Mouse (Mus musculus) small intestine, adult 2 months (tissue): ENCODE data around the gene Rps16. TPM values are rescaled to one million over a fixed set of nuclear protein-coding genes. Genes with fewer than 3 reads are reported as not detected.
A peak's percentile ranks its signal among the peaks of the same experiment; 100 is the strongest.

ENCODE experiments used
- H3K27ac ChIP-seq: fragments of 200-500 bp; 2 replicates; pipeline ENCODE4 v1.5.1; 2012; ENCODE audit warnings: low read depth, low read length, control low read depth, inconsistent platforms; ENCODE audit not compliant: insufficient read depth
- H3K27me3 ChIP-seq: fragments of 200-500 bp; 2 replicates; pipeline ENCODE4 v1.6.1; 2012; ENCODE audit warnings: mild to moderate bottlenecking, moderate library complexity, low read length, inconsistent platforms; ENCODE audit not compliant: control insufficient read depth, insufficient read depth
- H3K36me3 ChIP-seq: fragments of 200-500 bp; 2 replicates; pipeline ENCODE4 v1.6.1; 2012; ENCODE audit warnings: mild to moderate bottlenecking, low read length, control low read depth, inconsistent platforms; ENCODE audit not compliant: control insufficient read depth, insufficient read depth
- H3K4me1 ChIP-seq: fragments of 200-500 bp; 2 replicates; pipeline ENCODE4 v1.6.1; 2012; ENCODE audit warnings: low read length, inconsistent platforms, mixed read lengths; ENCODE audit not compliant: control insufficient read depth, insufficient read depth, insufficient read length
- H3K4me3 ChIP-seq: fragments of 200-500 bp; 2 replicates; pipeline ENCODE4 v1.5.1; 2012; ENCODE audit warnings: low read depth, mild to moderate bottlenecking, control low read depth, inconsistent platforms, low read length, moderate library complexity
- CTCF ChIP-seq: fragments of 200-500 bp; IDR thresholded peaks from 2 replicates; pipeline ENCODE4 v1.5.1; 2012; ENCODE audit warnings: low read depth, mild to moderate bottlenecking, control low read depth, inconsistent platforms, low read length, moderate library complexity, mixed read lengths; ENCODE audit not compliant: insufficient replicate concordance, insufficient read length; ENCODE audit errors: extremely low read depth
- POLR2A ChIP-seq: fragments of 200-500 bp; IDR thresholded peaks from 2 replicates; pipeline ENCODE4 v1.6.1; 2012; ENCODE audit warnings: low read depth, mild to moderate bottlenecking, control low read depth, inconsistent platforms, low read length, moderate library complexity
- WGBS: fragments of 180-500 bp; shearing (Covaris S2); methylation state at CpG from one replicate; pipeline ENCODE4 v1.1.7; 2018; 5-methylcytosine and 5-hydroxymethylcytosine counted together
- polyA plus RNA-seq: library from polyadenylated mRNA; depleted of rRNA; stranded (reverse); fragments of >200 nt; gene quantifications from 2 replicates; pipeline ENCODE4 v1.2.3, GENCODE M21; 2012; rRNA removed

The Rps16 gene
- polyA plus RNA-seq, 1 experiment: 996 TPM

DNA sequence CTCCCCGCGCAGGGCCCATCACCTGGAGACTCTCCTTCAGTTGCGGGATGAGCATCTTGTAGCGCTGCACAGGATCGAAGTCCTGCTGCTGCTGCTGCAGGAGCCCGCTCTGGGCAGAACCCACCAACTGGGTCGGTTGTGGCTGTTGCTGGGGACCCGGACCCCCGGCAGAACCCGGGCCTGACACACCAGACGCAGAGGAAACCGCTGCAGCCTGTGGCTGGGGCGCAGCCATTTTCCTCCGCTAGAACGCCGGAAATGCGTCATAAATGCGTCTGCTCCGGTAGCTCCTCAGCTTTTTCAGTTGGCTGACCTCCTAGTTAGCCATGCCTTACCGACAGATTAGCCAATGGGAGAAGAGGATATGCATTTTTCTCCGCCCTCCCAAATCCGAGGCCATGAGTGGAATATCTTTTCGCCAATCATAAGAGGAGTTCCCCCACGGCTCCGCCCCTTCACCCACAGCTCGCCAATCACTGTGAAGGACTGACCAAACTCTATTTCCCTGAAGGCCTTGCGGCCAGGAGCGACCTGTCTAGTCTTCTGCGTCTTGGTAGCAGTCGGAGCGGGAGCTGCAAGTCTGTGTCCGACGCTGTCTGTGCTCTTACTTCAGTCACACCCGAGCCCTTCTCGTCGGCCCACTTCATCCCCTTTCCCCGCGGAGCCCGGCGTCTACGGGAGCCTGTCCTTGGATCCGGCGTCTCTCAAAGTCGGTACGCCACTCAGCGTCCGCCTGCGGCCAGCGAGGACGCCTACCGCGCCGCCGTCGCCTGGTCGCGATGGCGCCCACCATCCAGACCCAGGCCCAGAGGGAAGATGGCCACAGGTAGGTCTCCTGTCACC is 42.2 kb downstream of the Rps16 start, which contains the start of the genes Med29 and Paf1:
Gene Med29, minus strand, starts transcription at position 280 of the 843 bp plus-strand sequence.
Gene Paf1, plus strand, starts transcription at position 523 of the 843 bp plus-strand sequence.
- Histone ChIP-seq H3K4me3 (peak within 1 kb of the TSS; percentile 97), H3K4me1 (peaks cover 8% of the 10 kb centered on the region; the same call in 1 of the 2 replicates), H3K27ac (peak within 1 kb of the TSS; percentile 57), H3K27me3 (no peaks in the 10 kb centered on the region), H3K36me3 (peaks cover 25% of the 10 kb centered on the region)
- TF ChIP-seq CTCF (no peak), POLR2A (peak; percentile 95)
- under 1% methylated on average over 58 of the region's 58 CpGs for WGBS

DNA sequence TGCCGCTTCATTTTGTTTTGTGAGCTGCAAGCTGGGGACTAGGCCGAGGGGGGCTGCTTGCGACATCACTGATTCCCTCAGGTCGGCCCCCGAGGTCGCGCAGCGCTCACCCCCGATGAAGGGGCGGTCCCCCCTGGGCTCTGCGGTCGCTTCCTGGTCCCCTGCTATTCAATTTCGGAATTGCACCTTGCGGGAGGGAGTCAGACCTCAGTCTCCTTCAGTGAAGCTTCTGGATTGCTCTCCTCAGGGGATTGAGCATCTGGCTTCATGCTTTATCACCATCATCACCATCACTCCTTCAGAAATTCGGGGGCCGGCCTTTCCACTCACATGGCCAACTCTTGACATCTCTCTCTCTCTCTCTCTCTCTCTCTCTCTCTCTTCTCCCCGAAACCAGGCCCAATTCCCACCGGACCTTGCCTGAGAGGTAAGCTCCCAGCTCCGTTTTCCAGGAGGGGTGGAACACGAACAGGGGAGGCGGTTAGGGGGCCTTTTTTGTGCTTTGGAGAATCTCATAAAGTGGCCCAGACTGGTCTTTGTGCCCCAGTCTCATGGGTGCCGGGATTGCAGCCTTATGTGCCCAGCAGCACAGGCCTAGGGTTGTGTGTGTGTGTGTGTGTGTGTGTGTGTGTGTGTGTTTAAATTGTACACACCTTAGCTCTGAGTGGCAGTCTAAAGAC is 43.0 kb downstream of the Rps16 start:
- TF ChIP-seq CTCF (no peak), POLR2A (no peak)
- Histone ChIP-seq H3K4me1 (peaks cover 8% of the 10 kb centered on the region; the same call in 1 of the 2 replicates), H3K4me3 (peak overlapping the region; percentile 97), H3K36me3 (peaks cover 31% of the 10 kb centered on the region), H3K27ac (peak overlapping the region; percentile 57; the same call in 1 of the 2 replicates), H3K27me3 (no peaks in the 10 kb centered on the region)
- 4% methylated on average over 22 of the region's 22 CpGs for WGBS

DNA sequence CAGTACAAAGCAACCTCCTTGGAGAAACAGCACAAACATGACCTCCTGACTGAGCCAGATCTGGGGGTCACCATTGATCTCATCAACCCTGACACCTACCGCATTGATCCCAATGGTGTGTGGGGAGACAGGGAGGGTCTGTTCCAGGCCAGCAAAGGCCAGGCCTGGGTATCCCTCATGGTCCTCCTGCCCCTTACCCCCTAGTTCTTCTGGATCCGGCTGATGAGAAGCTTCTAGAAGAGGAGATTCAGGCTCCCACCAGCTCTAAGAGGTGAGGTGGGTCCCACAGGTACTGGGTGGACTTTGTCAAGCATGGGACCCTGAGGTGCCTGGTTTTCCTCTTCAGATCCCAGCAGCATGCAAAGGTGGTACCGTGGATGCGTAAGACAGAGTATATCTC is 45.0 kb downstream of the Rps16 start:
- WGBS: 99% methylated on average over 4 of the region's 4 CpGs
- TF ChIP-seq POLR2A (no peak), CTCF (no peak)
- H3K27me3 ChIP-seq: no peaks in the 10 kb centered on the region

DNA sequence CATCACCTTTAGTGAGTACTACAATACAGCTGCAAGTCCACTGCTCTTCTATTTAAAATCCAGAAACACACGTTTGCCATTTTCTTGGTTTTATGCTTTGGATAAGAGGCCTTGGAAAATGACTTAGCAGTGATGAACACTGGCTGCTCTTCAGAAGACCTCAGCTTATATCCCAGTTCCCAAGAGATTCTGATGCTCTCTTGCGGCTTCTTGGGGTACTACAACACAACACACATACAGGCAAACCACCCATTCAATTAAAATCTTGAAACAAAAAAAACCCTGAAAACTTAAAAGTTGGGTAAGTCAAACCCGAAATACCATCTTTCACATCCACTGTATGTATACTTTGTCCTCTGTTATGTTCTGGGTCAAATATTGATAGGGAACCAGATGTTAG is 47.5 kb downstream of the Rps16 start:
- no peak overlapping the region for H3K4me3 ChIP-seq
- H3K4me1 ChIP-seq: peaks cover 4% of the 10 kb centered on the region; the same call in 1 of the 2 replicates
- peaks cover 60% of the 10 kb centered on the region for H3K36me3 ChIP-seq
- H3K27ac ChIP-seq: no peak overlapping the region
- WGBS: 63% methylated on average over 3 of the region's 3 CpGs
- TF ChIP-seq POLR2A: no peak
- TF ChIP-seq CTCF: no peak
- no peaks in the 10 kb centered on the region for H3K27me3 ChIP-seq

More for the DNA sequence above, 45.0 kb downstream of the Rps16 start:
- peaks cover 4% of the 10 kb centered on the region; the same call in 1 of the 2 replicates for H3K4me1 ChIP-seq
- no peak overlapping the region for H3K4me3 ChIP-seq
- H3K36me3 ChIP-seq: peaks cover 43% of the 10 kb centered on the region
- H3K27ac ChIP-seq: no peak overlapping the region

GRCm38 (mm10) chr7:28398696-28399340 is 48.4 kb downstream of the Rps16 start:
- Histone ChIP-seq H3K27me3 (no peaks in the 10 kb centered on the region), H3K4me1 (peaks cover under 1% of the 10 kb centered on the region; the same call in 1 of the 2 replicates), H3K36me3 (peaks cover 66% of the 10 kb centered on the region), H3K27ac (no peak overlapping the region), H3K4me3 (no peak overlapping the region)
- TF ChIP-seq CTCF: no peak
- TF ChIP-seq POLR2A: no peak
- WGBS: 89% methylated on average over 10 of the region's 10 CpGs

- WGBS: 100% methylated on average over 1 of the region's 1 CpGs
- H3K27ac ChIP-seq: no peak overlapping the region
- H3K4me3 ChIP-seq: no peak overlapping the region
- peaks cover 73% of the 10 kb centered on the region for H3K36me3 ChIP-seq
- TF ChIP-seq CTCF: no peak
- TF ChIP-seq POLR2A: no peak
- H3K27me3 ChIP-seq: no peaks in the 10 kb centered on the region
- H3K4me1 ChIP-seq: no peaks in the 10 kb centered on the region
Measured at GRCm38 (mm10) chr7:28401030-28401429, 50.6 kb downstream of the Rps16 start.

DNA sequence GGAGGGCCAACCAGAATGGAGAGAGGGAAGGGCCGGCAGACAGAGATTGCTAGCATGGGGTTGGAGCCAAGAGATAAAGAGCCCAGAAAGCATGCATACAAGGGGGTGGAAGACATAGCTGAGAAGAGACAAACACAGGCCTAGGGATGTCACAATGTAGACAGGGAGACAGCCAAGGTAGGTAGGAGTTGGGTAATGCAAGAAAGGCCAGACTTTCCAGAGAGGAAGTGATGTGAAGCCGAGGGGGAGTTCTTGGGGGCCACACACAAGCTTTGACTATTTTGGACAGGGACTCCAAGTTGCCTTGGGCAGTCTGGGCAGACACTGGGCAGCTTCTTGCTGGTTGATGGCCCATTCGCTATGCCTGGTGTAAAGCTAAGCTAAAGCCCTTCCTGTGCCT is 51.5 kb downstream of the Rps16 start:
- H3K4me3 ChIP-seq: no peak overlapping the region
- H3K36me3 ChIP-seq: peaks cover 73% of the 10 kb centered on the region
- no peaks in the 10 kb centered on the region for H3K4me1 ChIP-seq
- no peak for TF ChIP-seq POLR2A
- no peak for TF ChIP-seq CTCF
- no peak overlapping the region for H3K27ac ChIP-seq
- WGBS: 66% methylated on average over 3 of the region's 3 CpGs
- H3K27me3 ChIP-seq: no peaks in the 10 kb centered on the region

Other genes starting within 250 kb of the Rps16 start
- 0.01 and 0.57 TPM in 2 replicates for gene 9530053A07Rik, start 221.2 kb upstream of the Rps16 start, polyA plus RNA-seq
- 15.7 and 26.6 TPM in 2 replicates for gene Fbl, start 180.9 kb upstream of the Rps16 start, polyA plus RNA-seq
- 19.0 and 58.6 TPM in 2 replicates for gene Dyrk1b, start 171.2 kb upstream of the Rps16 start, polyA plus RNA-seq
- 1.1 and 2.3 TPM in 2 replicates for gene Eid2, start 82.8 kb upstream of the Rps16 start, polyA plus RNA-seq
- 3.9 and 5.8 TPM in 2 replicates for gene Eid2b, start 72.9 kb upstream of the Rps16 start, polyA plus RNA-seq
- gene Selenov, start 59.5 kb upstream of the Rps16 start, polyA plus RNA-seq: not detected in 2 replicates
- gene Dll3, start 48.4 kb upstream of the Rps16 start, polyA plus RNA-seq: 0.44 and 2.4 TPM in 2 replicates
- gene Timm50, start 38.6 kb upstream of the Rps16 start, polyA plus RNA-seq: 37.3 and 62.7 TPM in 2 replicates
- 58.8 and 104 TPM in 2 replicates for gene Supt5, start 11.9 kb upstream of the Rps16 start, polyA plus RNA-seq
- 22.9 and 58.2 TPM in 2 replicates for gene Plekhg2, start 21.9 kb downstream of the Rps16 start, polyA plus RNA-seq
- 85.4 and 196 TPM in 2 replicates for gene Zfp36, start 29.6 kb downstream of the Rps16 start, polyA plus RNA-seq
- gene Med29, start 42.1 kb downstream of the Rps16 start, polyA plus RNA-seq: 36.5 and 58.0 TPM in 2 replicates
- gene Paf1, start 42.3 kb downstream of the Rps16 start, polyA plus RNA-seq: 27.6 and 67.1 TPM in 2 replicates
- 5.6 and 7.0 TPM in 2 replicates for gene Gmfg, start 86.8 kb downstream of the Rps16 start, polyA plus RNA-seq
- 0.91 and 1.4 TPM in 2 replicates for gene Lrfn1, start 101.3 kb downstream of the Rps16 start, polyA plus RNA-seq
- not detected in 2 replicates for gene Ifnl2, start 159.8 kb downstream of the Rps16 start, polyA plus RNA-seq
- not detected in 2 replicates for gene Ifnl3, start 172.2 kb downstream of the Rps16 start, polyA plus RNA-seq
- 32.7 and 16,759 TPM in 2 replicates for gene Sycn, start 190.2 kb downstream of the Rps16 start, polyA plus RNA-seq
- 0.14 and 2.8 TPM in 2 replicates for gene Nccrp1, start 196.6 kb downstream of the Rps16 start, polyA plus RNA-seq
- gene Samd4b, start 247.5 kb downstream of the Rps16 start, polyA plus RNA-seq: 43.4 and 82.0 TPM in 2 replicates
- 50.3 and 112 TPM in 2 replicates for gene Pak4, start 247.5 kb downstream of the Rps16 start, polyA plus RNA-seq